Mouse (Mus musculus) induced T-regulatory cell, adult 2 months (primary cell): ENCODE measurements at regions not wholly inside any gene's neighbourhood (a gene's known extent, or its start where the extent isn't known, plus 50 kb on each side); places are given as distances from the start of the nearest gene placed in this dataset.
A peak's percentile ranks its signal among the peaks of the same experiment; 100 is the strongest.

Experiments used
- DNase-seq: peaks from one replicate; pipeline ENCODE4 v3.0.0-alpha.2; 2012; ENCODE audit warnings: low read depth

DNA sequence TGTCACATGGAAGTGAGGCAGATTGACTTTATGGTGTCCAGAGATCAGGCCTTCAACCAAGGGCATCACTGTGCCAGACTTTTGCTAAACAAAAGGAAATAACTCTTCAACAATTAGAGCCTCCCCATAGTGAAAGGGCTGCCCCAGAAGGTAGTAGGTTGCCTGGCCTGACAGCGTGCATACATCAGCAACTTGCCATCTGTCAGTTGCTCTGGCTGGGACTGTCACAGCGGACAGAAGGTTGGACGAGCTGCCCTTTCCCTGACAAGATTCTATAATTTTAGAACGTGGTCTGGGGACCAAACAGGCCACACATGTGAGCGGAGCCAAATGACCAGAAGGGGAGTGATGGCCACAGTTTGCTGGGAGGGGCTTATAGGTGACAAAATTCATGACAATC is 119.7 kb upstream of the Rpl38 start:
- DNase-seq, result no peak

DNA sequence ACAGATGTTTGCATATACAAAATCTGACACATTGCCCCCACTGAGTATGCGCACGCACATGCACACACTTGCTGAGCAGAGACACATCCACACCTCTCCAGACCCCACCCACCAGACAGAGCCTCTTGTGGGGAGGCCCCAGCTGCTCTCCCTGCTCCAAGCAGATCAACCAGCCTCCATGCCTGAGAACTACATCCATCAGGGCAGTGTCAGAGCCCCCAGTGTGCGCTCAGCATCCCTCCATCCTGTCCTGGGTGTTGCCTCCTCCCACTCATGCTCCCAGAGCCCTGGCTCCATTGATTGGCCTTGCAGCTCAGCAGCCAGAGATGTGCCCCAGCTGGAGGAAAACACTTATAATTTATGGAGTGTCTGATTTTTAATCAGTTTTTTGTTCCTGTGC is 124.1 kb upstream of the Rpl38 start:
- no peak for DNase-seq

DNA sequence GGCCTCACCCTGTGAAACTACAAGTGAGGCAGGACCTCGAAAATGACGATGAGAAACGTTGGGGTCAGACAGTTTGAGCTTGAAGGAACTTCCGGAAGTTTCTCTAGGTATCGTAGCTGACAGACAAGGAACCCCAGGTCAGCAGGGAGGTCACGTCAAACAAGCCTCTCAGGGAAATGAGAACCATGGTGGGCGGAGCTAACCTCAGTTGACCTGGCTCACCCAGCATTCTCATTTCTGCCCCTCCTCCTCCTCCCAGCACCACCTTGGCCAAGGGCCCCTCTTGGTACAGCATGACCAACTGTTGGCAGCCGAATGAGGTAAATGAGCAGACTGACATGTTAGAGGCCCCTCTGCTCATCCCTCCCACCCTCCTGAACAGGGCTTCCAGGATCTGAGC is 126.2 kb upstream of the Rpl38 start:
- no peak for DNase-seq

DNA sequence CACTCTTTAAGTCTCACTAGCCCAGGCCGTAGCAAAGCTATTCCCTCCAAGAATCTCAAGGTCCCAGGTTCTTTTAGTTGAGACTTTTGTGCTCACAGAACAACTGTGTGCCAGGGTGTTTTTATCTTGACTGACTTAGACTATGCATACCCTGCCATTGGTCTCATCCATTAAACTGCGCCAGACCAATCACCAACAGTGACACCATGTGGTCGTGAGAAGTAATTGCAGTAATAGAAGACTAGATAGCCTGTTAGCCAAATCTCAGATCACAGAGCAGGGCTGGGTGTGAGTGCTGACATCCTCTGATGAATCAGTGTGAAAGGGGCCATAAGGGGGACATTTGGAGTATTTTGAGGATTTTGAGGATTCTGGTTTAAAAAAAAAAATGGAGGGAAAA is 127.8 kb upstream of the Rpl38 start:
- DNase-seq, result peak; percentile 36

DNA sequence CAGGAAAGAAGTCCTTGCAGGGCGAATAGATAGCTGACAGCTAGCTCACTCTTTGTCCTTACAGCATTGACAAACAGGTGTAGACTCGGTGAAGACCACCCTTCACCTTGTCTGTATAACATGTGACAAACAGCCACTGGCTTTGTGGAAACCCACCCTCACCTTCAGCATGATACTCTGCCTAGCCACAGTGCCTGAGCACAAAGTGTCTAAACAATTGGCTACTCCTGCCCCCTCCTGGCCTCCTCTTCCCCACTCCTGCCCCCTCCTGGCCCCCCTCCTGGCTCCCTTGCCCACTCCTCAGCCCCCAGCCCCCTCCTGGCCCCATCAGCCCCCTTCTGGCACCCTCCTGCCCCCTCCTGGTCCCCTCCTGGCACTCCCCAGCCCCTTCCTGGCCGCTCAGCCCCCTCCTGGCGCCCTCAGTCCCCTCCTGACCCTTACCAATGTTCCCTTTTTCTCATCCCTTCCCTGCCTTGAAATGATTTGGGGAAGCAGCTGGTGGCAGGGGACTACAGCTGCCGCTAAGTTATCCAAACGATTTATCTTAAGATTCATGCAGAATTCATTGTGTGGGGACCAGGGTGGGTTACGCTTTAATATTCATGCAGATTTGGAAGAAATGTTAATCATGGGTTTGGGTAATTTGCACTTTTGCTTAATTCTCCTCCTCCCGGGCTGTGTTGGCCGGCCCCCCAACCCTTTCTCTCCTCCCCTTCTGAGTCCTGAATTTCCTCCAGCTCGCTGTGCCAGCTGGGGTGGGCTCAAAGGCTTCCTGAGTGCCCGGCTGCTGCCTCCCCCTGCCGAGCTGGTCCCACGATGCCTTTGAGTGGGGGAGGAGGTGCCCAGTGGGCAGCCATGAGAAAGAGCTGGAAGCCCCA is 131.5 kb upstream of the Rpl38 start:
- DNase-seq, result no peak

DNA sequence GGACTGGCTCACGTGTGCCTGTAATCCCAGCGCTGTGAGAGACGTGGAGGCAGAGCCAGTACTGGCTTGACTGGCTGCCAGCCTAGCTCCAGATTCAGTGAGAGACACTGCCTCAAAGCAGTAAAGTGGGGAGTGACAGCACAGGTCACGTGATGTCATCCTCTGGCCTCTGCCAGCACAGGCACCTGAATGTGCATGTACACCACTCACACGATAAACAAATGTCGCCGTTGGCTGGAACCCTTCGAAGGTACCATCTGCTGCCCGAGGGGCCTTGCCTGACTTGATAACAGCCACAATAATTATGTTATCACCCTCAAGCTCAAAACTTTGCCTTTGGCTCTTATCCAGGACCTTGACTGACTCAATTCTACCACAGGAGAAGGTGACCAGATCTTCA is 132.4 kb upstream of the Rpl38 start:
- DNase-seq, result no peak

DNA sequence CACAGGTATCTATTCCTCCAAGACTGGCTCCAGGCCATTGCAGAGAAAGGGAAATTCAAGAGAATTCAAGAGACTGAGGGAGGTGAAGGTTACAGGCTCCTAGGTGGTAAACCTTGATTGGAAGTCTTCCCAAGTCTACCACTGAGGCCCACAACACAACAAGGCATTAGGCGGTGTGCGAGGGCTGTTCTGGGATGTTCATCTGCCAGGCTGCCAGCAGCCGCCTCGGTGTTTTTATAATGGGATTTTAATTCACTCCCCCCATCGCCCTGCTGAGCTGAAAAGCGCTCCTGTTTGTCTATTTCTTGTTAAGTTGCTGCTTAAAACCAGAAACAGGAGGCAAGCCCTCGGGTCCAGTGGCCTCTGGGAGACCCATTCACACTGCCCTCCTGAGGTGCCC is 133.9 kb upstream of the Rpl38 start:
- no peak for DNase-seq

DNA sequence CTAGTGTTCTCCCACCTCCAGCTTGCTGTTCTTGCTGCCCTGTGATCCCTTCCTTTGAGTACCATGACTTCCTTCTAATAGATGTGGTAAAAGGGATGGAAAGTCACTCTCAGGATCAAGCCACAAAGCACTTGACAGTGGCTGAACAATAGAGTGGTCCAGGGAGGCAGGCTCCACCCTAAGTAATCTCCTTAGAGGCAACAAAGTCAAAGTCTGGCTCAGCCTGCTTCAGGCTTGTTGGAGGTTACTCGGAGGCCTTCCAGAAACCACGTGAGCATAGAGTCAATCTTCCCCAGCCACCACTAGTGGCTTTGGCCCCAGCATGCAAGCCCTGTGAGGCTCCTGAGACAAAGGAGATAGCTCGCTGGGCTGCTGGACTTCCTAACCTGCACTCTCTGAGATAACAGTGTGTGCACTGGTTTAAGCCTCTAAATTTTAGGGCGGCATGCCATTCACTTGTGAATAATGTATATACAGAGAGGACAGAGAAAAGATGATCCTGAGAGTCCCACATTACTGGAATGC is 137.0 kb upstream of the Rpl38 start:
- no peak for DNase-seq

DNA sequence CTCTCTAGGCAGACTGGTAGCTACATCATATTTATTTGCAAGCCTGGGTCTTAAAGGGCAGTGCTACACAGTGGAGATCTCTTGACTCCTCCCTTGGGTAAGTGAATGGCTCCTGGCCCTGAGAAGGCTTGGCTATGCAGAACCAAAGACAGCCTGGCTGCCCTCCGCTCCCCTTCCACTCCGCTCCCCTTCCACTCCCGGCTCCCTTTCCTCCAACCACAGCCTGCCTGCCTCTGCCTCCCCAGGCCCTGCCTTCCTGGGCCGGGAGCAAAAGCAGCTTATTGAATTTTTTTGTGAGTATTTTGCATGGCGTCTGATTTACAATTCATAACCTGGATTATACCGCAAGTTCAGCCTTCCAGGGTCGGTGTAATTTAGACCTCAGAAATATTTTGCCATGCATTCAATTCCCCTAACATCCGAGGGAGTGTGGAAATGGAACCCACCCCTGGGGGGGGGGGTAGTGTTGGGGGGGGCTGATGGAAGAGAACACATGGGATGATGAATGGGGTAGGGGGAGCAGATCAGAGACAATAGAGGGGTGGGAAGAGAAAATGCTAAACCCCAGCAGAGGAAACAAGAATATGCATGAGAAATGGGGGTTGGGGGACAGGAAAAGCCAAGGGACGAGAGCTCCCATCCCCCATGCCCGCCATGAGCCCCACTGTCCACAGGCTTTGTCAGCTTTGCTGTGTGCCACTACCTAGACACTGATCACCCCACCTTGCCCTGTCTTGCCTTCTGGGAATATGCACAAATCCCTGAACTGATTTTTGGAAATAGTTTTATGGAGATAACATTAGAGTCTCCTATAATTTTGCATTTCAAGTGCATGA is 139.2 kb upstream of the Rpl38 start:
- no peak for DNase-seq

DNA sequence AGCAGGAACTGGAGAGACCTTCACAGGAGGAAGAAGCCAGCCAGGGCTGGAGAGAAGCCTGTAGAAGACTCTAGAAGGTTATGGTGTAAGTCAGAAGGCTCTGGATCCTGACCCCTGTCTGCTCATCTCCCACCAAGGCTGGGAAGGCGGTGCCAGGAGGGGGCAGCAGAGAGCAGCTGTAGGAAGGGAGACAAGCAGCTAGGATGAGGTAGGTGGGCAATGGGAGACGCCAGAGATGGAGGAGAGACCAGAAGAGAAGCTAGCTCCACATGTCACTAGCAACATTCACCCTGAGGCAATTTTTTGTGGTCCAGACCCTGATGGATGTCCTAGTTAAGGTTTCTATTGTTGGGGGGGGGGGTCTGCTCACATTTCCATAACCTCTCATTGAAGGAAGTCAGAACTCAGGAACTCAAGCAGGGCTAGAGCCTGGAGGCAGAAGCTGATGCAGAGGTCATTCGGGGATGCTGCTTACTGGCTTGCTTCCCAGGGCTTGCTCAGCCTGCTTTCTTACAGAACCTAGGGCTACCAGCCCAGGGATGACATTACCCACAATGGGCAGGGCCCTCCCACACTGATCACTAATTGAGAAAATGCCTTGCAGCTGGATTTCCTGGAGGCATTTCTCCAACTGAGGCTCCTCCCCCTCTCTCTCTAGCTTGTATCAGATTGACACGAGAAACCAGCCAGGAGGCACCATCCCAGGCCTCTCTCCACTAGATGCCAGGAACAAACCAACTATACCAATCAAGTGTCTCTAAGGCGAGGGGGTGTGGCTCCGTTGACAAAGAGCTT is 144.7 kb upstream of the Rpl38 start:
- DNase-seq, result peak; percentile 55

DNA sequence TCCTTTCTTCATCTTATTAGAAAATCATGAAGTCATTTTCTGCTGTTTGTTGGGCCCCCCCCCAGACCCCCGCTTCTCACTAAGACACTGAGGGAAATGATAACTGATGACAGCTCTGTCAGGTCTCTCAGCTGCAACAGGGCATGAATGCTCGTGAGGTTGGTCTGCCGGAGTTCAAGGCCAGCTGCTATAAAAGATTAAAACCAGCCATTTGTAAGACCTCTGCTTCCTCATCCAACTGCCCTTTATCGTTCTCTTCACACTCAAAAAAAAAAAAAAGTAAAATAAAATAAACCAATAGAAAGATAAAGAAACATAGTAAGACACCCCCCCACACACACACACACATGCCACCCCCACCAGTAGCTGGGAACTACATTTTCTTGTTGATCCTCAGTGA is 153.0 kb upstream of the Rpl38 start:
- DNase-seq, result no peak

DNA sequence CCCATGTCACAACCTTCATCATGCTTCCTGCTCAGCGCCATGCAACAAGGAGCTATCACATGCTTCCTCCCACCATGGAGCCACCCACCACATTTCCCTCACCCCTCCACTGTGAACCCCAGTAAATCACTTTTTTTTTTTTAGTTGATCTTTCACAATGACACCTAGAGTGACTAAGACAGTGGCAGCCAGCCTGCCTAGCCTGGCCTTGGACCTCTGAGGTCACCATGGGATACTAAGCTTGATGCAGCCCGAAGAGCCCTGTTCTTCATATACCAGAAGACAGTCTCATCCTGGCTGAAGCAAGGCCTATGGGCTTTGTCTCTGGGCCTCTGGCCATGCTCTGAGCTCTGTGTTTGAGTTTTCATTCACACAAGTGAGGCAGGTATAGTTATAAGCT is 154.2 kb upstream of the Rpl38 start:
- DNase-seq, result no peak

DNA sequence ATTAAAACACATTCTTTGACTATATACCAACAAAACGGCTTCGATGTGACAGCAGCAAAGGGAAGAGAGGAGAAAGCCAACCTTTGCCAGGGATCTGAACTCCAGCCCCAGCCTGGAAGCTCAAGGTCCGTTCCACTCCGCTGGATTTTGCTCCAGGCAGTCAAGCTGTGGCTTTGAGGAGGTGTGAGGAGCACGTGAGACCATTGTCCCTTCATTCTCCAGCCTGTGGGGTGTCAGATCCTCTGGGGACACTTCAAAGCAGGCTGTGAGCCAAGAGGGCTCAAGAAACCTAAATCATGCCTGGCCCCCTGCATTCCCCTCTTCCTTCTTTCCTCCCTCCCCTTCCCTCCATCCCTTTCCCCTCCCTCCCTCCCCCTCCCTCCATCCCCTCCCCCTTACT is 154.9 kb upstream of the Rpl38 start:
- DNase-seq, result no peak

DNA sequence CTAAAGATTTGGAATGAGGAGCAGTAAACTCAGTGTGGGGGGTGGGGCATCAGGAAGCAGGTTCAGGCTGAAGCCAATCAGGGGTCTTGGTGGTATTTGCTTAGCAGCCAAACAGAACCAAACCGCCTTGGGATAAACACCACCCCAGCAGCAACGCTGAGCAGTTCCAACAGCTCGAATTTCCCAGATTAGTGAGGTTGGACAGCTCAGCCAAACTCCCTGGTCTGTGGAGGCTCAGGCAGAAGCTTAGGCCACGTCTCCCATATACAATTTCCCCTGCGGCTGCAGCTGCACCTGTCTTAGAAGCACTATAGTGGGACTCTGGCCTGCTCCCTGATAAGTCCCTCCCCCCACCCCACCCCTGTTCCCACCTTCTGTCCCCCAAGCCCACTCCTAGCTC is 156.3 kb upstream of the Rpl38 start:
- DNase-seq, result no peak

DNA sequence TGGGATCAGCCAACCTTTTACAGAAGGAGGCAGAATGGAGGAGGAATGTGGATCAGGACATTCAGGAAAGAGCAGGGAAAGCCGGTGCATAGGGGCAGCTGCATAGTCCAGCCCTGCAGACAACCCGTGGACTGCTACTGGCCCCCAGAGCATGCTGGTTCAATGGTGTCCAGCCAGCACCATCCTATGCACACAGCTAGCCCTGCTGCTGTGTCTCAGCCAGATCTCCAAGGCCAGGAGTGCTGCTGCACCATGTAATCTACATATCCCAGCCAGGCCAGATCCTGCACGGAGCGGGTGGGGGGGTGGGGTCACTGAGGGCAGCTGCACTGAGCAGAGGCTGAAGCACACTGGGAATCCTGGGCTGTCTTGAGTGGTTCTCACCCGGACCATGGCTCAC is 165.8 kb upstream of the Rpl38 start:
- no peak for DNase-seq

DNA sequence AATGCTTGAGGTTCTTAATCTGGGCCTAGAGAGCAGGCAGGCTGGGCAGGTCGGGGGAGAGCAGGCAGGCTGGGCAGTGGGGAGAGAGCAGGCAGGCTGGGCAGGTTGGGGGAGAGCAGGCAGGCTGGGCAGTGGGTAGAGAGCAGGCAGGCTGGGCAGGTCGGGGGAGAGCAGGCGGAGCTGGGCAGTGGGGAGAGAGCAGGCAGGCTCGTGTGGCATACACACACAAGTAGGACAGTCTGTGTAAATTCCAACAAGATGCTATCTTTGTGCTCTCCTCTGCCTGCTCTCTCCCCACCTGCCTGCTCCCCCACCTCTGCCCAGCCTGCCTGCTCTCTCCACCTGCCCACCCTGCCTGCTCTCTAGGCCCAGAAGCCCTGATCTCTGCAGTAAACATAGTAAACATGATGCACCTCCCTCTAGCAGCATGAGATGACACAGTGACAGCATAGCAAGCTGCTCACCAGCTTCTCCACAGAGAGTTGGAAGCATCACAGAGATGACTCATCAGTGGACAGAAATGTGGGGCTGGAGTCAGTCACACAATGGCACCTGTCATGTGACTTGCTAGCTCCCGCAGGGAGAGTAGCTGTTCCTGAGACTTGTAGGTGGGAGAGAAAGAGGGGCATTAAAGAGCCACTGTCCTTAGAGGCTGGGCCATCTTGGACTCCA is 166.3 kb upstream of the Rpl38 start:
- DNase-seq, result no peak

DNA sequence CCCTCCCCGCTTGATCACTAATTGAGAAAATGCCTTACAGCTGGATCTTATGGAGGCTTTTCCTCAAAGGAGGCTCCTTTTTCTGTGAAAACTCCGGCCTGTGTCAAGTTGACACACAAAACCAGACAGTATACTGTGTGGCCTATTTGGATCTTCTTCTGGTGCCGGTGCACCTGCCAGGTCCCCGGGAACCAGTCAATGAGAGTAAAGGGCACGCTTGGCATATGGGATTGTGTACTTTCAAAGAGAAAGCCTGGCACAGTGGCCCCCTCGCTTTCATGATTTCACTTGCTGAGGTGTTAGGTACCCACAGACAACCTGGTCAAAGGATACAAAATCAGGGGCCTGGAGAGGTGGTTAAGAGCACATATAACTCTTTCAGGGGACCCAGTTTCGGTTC is 167.9 kb upstream of the Rpl38 start:
- DNase-seq, result no peak

DNA sequence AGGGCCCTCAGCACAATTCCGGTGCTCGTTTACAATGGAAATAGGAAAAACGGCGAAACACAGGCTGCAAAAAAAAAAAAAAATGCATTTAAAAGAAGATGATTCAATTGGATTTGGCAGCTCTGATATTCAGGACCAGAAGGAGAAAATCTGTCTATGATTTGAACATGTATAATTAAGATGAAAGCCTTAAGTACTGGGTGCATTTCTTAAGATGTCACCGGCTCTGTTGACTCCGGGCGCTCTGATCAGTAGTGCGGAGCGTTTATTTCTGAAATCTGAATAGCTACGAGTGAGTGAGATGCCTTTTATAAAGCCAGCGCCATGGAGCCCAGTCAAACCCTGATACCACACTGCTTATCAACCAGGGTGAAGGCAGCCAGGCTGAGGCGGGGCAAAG is 168.7 kb upstream of the Rpl38 start:
- no peak for DNase-seq

DNA sequence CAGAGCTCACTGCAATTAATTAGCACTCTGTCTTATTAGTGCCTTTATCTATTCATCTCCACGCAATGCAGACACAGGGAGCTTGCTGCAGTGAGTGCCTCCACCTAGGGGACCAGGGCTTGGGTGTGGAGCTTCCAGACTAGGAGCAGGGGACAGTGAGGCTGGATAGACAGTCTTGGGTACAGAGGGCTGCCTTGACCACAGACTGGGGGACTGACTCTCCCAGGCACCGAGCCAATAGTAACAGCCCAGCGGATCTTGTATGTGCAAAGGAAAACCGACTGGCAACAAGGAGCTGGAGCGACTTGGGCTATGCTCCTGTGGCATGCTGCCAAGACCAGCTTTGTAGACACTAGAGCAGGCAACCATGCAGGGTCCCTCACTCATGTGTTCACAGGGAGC is 172.8 kb upstream of the Rpl38 start:
- DNase-seq, result no peak

DNA sequence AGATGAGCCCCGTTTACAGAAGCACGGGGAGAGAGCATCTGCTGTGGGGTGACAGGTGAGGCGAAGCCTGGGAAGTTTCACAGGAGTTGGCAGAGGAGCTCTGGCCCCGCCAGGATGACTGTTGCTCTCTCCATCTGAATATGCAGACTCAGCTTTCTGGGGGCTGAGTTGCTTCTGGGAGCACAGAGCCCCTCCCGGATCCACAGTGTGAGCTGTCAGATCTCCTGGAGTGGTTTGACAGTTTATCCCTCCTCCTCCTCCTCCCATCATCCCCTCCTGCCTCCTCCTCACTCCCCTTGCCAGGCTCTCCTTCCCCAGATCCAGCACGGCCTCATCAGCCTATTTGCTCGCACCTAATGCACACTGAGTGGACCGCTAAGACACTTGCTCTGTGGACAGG is 181.9 kb upstream of the Rpl38 start:
- DNase-seq, result no peak

DNA sequence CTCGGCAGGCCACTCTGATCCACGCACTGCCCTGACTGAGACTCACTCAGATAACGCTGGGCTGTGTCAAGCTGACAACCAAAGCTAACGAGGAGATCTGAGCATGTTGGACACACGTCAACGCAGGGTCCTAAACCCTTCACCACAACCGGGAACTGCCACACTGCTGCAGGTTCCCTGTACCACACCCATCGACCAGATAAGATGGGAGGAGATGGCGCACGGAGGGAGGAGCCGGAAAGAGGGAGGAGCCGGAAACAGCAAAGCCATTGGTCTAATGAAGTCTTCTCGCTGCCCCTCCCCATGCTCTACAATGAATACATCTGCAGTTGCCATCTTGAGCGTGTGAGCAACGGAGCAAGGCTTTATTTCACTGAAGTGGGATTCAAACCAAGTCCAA is 182.9 kb upstream of the Rpl38 start:
- no peak for DNase-seq

DNA sequence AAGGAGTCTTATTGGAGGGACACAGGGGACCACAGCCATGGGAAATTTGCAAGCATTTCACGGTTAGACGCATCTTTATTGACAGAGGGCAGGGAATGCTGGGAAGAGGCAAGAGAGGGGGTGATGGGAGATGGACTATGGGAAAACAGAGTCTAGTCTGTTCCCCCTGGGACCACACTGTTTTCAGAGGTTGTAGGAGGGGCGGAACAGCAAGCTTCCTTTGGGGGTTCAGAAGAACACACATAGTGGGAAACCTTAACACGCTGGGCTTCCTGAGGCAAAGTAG is 183.7 kb upstream of the Rpl38 start:
- DNase-seq, result no peak
